Mouse (Mus musculus): Measurements from ENCODE around the gene Fam186a. TPM values are rescaled to one million over a fixed set of nuclear protein-coding genes. Genes with fewer than 3 reads are reported as not detected.
A peak's percentile ranks its signal among the peaks of the same experiment; 100 is the strongest.
"Not testable (repeated sequence)": the region's sequence is repeated elsewhere in the genome, so short reads cannot be mapped to it uniquely, and the experiment has no call there.

Fam186a gene
- polyA plus RNA-seq, 2 experiments, result 0.05 TPM; not detected in 1

- ATAC-seq (ENCODE audit: low FRiP score, low read depth), result no peak
- no peak for TF ChIP-seq POLR2A (IDR thresholded peaks at IDR 0.05; ENCODE audit: borderline replicate concordance, extremely low read depth, insufficient read depth, insufficient read length)
- Histone ChIP-seq H3K4me2 (replicated peaks; ENCODE audit: low read depth, low read length, severe bottlenecking) (no peak overlapping the region), H3K4me3 (replicated peaks; ENCODE audit: low read length) (no peak overlapping the region), H3K27ac (replicated peaks; ENCODE audit: low read depth, low read length) (no peak overlapping the region), H3K27me3 (ENCODE audit: control insufficient read depth, insufficient read depth, low read length) (no peaks in the 10 kb centered on the region), H3K9ac (ENCODE audit: low read depth, low read length, severe bottlenecking) (no peak overlapping the region), H3K9me3 (ENCODE audit: control insufficient read depth, low read length) (no peaks in the 10 kb centered on the region; the same call in 1 of the 2 replicates), H3K36me3 (ENCODE audit: control insufficient read depth, insufficient read depth, low read length) (no peaks in the 10 kb centered on the region), H3K4me1 (ENCODE audit: control insufficient read depth, insufficient read depth, low read length) (no peaks in the 10 kb centered on the region)
- no peak for DNase-seq (ENCODE audit: low spot score)
Observed at GRCm38 (mm10) chr15:99896621-99897020, 70.2 kb downstream of the Fam186a start.

- no peaks in the 10 kb centered on the region for H3K36me3 ChIP-seq (ENCODE audit: control insufficient read depth, insufficient read depth, low read length)
- H3K9me3 ChIP-seq (ENCODE audit: control insufficient read depth, low read length), result no peaks in the 10 kb centered on the region
- DNase-seq (ENCODE audit: low spot score) (no peak), ATAC-seq (ENCODE audit: low FRiP score, low read depth) (no peak)
- no peak overlapping the region for H3K9ac ChIP-seq (ENCODE audit: low read depth, low read length, severe bottlenecking)
- no peak for TF ChIP-seq POLR2A (IDR thresholded peaks at IDR 0.05; ENCODE audit: borderline replicate concordance, extremely low read depth, insufficient read depth, insufficient read length)
- WGBS, result 78% methylated on average over 2 of the region's 3 CpGs
- H3K4me3 ChIP-seq (replicated peaks; ENCODE audit: low read length), result no peak overlapping the region
- H3K4me1 ChIP-seq (ENCODE audit: control insufficient read depth, insufficient read depth, low read length), result peaks cover 4% of the 10 kb centered on the region
- no peak overlapping the region for H3K27ac ChIP-seq (replicated peaks; ENCODE audit: low read depth, low read length)
- no peaks in the 10 kb centered on the region for H3K27me3 ChIP-seq (ENCODE audit: control insufficient read depth, insufficient read depth, low read length)
- H3K4me2 ChIP-seq (replicated peaks; ENCODE audit: low read depth, low read length, severe bottlenecking), result no peak overlapping the region
Observed at GRCm38 (mm10) chr15:99891355-99891754, 75.5 kb downstream of the Fam186a start.

- no peak overlapping the region for H3K27ac ChIP-seq (replicated peaks; ENCODE audit: low read depth, low read length)
Observed at GRCm38 (mm10) chr15:99890412-99891236, 76.2 kb downstream of the Fam186a start.

DNA sequence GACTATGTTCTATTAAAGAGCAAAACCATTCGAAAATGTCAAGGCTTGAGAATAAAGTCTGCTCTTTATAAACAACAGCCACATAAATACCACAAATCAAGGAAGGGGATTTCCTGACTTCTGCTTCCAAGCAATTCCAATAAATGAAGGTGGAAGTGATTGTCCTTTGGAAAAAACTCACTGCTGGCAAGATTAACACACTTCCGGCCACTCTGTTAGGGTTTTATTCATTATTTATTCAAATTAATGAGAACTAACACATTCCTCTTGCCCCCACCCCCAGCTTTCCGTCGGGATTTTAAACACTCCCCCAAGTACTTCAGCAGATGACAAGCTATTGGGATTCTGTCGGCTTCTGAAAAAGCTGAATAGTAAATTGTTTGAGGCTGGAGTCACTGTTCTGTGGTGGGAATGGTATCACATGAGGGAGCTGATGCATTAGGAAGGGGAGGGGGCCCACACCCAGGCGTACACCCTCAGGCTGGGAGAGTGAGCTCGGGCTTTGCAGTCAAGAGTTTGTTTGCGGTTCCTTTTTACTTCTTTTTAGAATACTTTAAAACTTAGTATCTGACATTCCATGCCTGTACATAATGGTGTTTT is 77.5 kb downstream of the Fam186a start:
- 30% methylated on average over 8 of the region's 8 CpGs for WGBS
- Histone ChIP-seq H3K27ac (replicated peaks; ENCODE audit: low read depth, low read length) (no peak overlapping the region), H3K9ac (ENCODE audit: low read depth, low read length, severe bottlenecking) (no peak overlapping the region), H3K4me2 (replicated peaks; ENCODE audit: low read depth, low read length, severe bottlenecking) (no peak overlapping the region), H3K4me1 (ENCODE audit: control insufficient read depth, insufficient read depth, low read length) (peaks cover 4% of the 10 kb centered on the region), H3K4me3 (replicated peaks; ENCODE audit: low read length) (no peak overlapping the region), H3K27me3 (ENCODE audit: control insufficient read depth, insufficient read depth, low read length) (no peaks in the 10 kb centered on the region), H3K36me3 (ENCODE audit: control insufficient read depth, insufficient read depth, low read length) (no peaks in the 10 kb centered on the region), H3K9me3 (ENCODE audit: control insufficient read depth, low read length) (no peaks in the 10 kb centered on the region)
- DNase-seq (ENCODE audit: low spot score), result no peak
- TF ChIP-seq POLR2A (IDR thresholded peaks at IDR 0.05; ENCODE audit: borderline replicate concordance, extremely low read depth, insufficient read depth, insufficient read length), result no peak
- peak; percentile 50; the same call in 1 of the 2 replicates for ATAC-seq (ENCODE audit: low FRiP score, low read depth)

More at GRCm38 (mm10) chr15:99890412-99891236, 76.2 kb downstream of the Fam186a start:
- Histone ChIP-seq H3K4me1 (ENCODE audit: control insufficient read depth, insufficient read depth, low read length) (peaks cover 4% of the 10 kb centered on the region), H3K27me3 (ENCODE audit: control insufficient read depth, insufficient read depth, low read length) (no peaks in the 10 kb centered on the region), H3K36me3 (ENCODE audit: control insufficient read depth, insufficient read depth, low read length) (no peaks in the 10 kb centered on the region), H3K9ac (ENCODE audit: low read depth, low read length, severe bottlenecking) (no peak overlapping the region), H3K4me3 (replicated peaks; ENCODE audit: low read length) (no peak overlapping the region), H3K9me3 (ENCODE audit: control insufficient read depth, low read length) (no peaks in the 10 kb centered on the region), H3K4me2 (replicated peaks; ENCODE audit: low read depth, low read length, severe bottlenecking) (peak overlapping the region; percentile 20; the same call in 1 of the 2 replicates)
- no peak for DNase-seq (ENCODE audit: low spot score)
- no peak for TF ChIP-seq POLR2A (IDR thresholded peaks at IDR 0.05; ENCODE audit: borderline replicate concordance, extremely low read depth, insufficient read depth, insufficient read length)
- WGBS, result 38% methylated on average over 19 of the region's 19 CpGs
- ATAC-seq (ENCODE audit: low FRiP score, low read depth), result peak; percentile 35; the same call in 1 of the 2 replicates

DNA sequence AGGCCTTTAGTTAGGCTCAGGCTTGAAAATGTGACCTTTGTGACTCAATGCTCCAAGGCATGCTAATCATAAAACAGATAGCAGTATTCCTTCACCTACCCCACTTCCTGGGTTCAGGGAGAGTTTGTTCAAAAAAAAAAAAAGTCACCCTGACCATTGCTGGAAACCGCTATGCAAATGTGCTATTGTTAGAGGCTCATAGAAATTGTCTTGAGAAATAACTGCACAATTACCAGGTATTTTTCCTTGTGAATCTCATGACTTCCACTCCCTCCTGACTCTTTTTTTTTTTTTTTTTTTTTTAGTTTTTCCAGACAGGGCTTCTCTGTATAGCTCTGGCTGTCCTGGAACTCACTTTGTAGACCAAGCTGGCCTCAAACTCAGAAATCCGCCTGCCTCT is 79.7 kb downstream of the Fam186a start:
- H3K36me3 ChIP-seq (ENCODE audit: control insufficient read depth, insufficient read depth, low read length); H3K9ac ChIP-seq (ENCODE audit: low read depth, low read length, severe bottlenecking); DNase-seq (ENCODE audit: low spot score); ATAC-seq (ENCODE audit: low FRiP score, low read depth); H3K27ac ChIP-seq (replicated peaks; ENCODE audit: low read depth, low read length); H3K4me3 ChIP-seq (replicated peaks; ENCODE audit: low read length); H3K27me3 ChIP-seq (ENCODE audit: control insufficient read depth, insufficient read depth, low read length); H3K4me1 ChIP-seq (ENCODE audit: control insufficient read depth, insufficient read depth, low read length); H3K9me3 ChIP-seq (ENCODE audit: control insufficient read depth, low read length); H3K4me2 ChIP-seq (replicated peaks; ENCODE audit: low read depth, low read length, severe bottlenecking): not testable (repeated sequence)
- 92% methylated on average over 2 of the region's 2 CpGs for WGBS

All from limb, embryonic 14.5 days (tissue).